Mouse (Mus musculus) left cerebral cortex, postnatal 14 days (tissue): ENCODE data around the gene Fxyd4. TPM values are rescaled to one million over a fixed set of nuclear protein-coding genes. Genes with fewer than 3 reads are reported as not detected.

Experiments
- DNase-seq, 2 experiments: peaks; one replicate each; pipeline ENCODE4 v3.0.0; 2021 to 2022; ENCODE audit warnings: low spot score in 2 of 2, mixed read lengths in 1 of 2
- intact Hi-C: fragments of 180-260 bp; cut with DNase I; formaldehyde crosslinking; loops from one replicate; pipeline ENCODE4 v1.15.1; 2025
- long read RNA-seq, 2 experiments: library from polyadenylated mRNA; stranded (forward); transcript quantifications; one replicate each; pipeline ENCODE4 v2.0.0; 2021
- total RNA-seq, 2 experiments: library from RNA; stranded (reverse); gene quantifications; 2 replicates each; pipeline ENCODE4 v1.2.3; 2021

The Fxyd4 gene
- not detected for total RNA-seq
- long read RNA-seq, experiment 1: 0 reads
- long read RNA-seq, experiment 2: 0 reads

GRCm38 (mm10) chr6:117937222-117937932 lies at the start of gene Fxyd4:
Fxyd4 (minus strand) TSS chr6:117937692.
- no peak for DNase-seq
- intact Hi-C loops: loop anchor here (5.0 kb wide), 1 partner anchor 75 kb away; the partner anchor contains the start of gene Rasgef1a

- intact Hi-C loops: no loop called here
- DNase-seq: no peak
Measured at GRCm38 (mm10) chr6:117987173-117987572, 49.7 kb upstream of the Fxyd4 start.

- intact Hi-C loops: no loop called here
- no peak for DNase-seq
Measured at GRCm38 (mm10) chr6:117966729-117967128, 29.2 kb upstream of the Fxyd4 start.

- intact Hi-C loops: no loop called here
Measured at GRCm38 (mm10) chr6:117963201-117963600, 25.7 kb upstream of the Fxyd4 start.

GRCm38 (mm10) chr6:117956851-117957501 lies 19.5 kb upstream of the Fxyd4 start:
- DNase-seq: peak in 1 of 2 experiments; percentile 57
- intact Hi-C loops: no loop called here

More at GRCm38 (mm10) chr6:117963201-117963600, 25.7 kb upstream of the Fxyd4 start:
- no peak for DNase-seq

- intact Hi-C loops: no loop called here
Measured at GRCm38 (mm10) chr6:117956161-117956560, 18.7 kb upstream of the Fxyd4 start.

GRCm38 (mm10) chr6:117952330-117952729 lies 14.8 kb upstream of the Fxyd4 start:
- intact Hi-C loops: no loop called here
- DNase-seq: no peak

More at GRCm38 (mm10) chr6:117956161-117956560, 18.7 kb upstream of the Fxyd4 start:
- no peak for DNase-seq

- intact Hi-C loops: no loop called here
- DNase-seq: no peak
Measured at GRCm38 (mm10) chr6:117943899-117944298, 6.4 kb upstream of the Fxyd4 start.

- DNase-seq: peak; percentile 29 to 56
- intact Hi-C loops: no loop called here
Measured at GRCm38 (mm10) chr6:117942769-117943168, 5.3 kb upstream of the Fxyd4 start.

GRCm38 (mm10) chr6:117938951-117939350 lies 1.5 kb upstream of the Fxyd4 start:
- peak; percentile 25 to 54 for DNase-seq
- intact Hi-C loops: loop anchor here (5.0 kb wide), 1 partner anchor 73 kb away; the partner anchor contains the start of gene Rasgef1a

GRCm38 (mm10) chr6:117935681-117936612 lies 1.5 kb downstream of the Fxyd4 start:
- intact Hi-C loops: loop anchor here (5.0 kb wide), 1 partner anchor 76 kb away; the partner anchor contains the start of gene Rasgef1a
- DNase-seq: no peak

- intact Hi-C loops: loop anchor here (5.0 kb wide), 1 partner anchor 163 kb away; no protein-coding TSS in a partner anchor
- DNase-seq: no peak
Measured at GRCm38 (mm10) chr6:117934301-117934700, 3.2 kb downstream of the Fxyd4 start.

GRCm38 (mm10) chr6:117932325-117933051 lies 5.0 kb downstream of the Fxyd4 start:
- peak in 1 of 2 experiments; percentile 34 for DNase-seq
- intact Hi-C loops: loop anchor here (5.0 kb wide), 1 partner anchor 165 kb away; no protein-coding TSS in a partner anchor

- intact Hi-C loops: loop anchor here (5.0 kb wide), 1 partner anchor 167 kb away; no protein-coding TSS in a partner anchor
Measured at GRCm38 (mm10) chr6:117929945-117930655, 7.4 kb downstream of the Fxyd4 start.

GRCm38 (mm10) chr6:117928746-117929145 lies 8.7 kb downstream of the Fxyd4 start:
- intact Hi-C loops: no loop called here
- no peak for DNase-seq

More at GRCm38 (mm10) chr6:117929945-117930655, 7.4 kb downstream of the Fxyd4 start:
- no peak for DNase-seq

- intact Hi-C loops: no loop called here
- no peak for DNase-seq
Measured at GRCm38 (mm10) chr6:117927955-117928354, 9.5 kb downstream of the Fxyd4 start.

- intact Hi-C loops: no loop called here
- DNase-seq: no peak
Measured at GRCm38 (mm10) chr6:117926871-117927491, 10.5 kb downstream of the Fxyd4 start.
